10 mouse cellular contexts compared by ENCODE assay signal in genomic region chr5:140772158-140772557, GRCm38 (mm10). TPM values are rescaled to one million over a fixed set of nuclear protein-coding genes. Genes with fewer than 3 reads are reported as not detected.
DNase-seq lines count a peak whose midpoint lies in the region; ATAC-seq lines count a peak whose summit lies in the region.
"Had no signal": no experiment of that assay in that cellular context is flagged by ENCODE, and none has a peak within 500 bp of the region (broad histone marks: within the 10 kb centered on the region; RNA-seq: fewer than 3 reads in every experiment).

No protein-coding gene starts in this region.

- peak overlapping the region; percentile 73 for H3K27ac ChIP-seq in kidney, embryonic 14.5 days (ENCODE audit: low read depth, low read length)
- peak overlapping the region; percentile 86 for H3K27ac ChIP-seq in brown adipose tissue, adult 24 weeks (replicated peaks; ENCODE audit: low read depth, low read length)
- H3K27ac ChIP-seq in hindbrain, embryonic 13.5 days = peak overlapping the region; percentile 77; the same call in 1 of the 2 replicates
- peak overlapping the region; percentile 100 for H3K27ac ChIP-seq in macrophage

- H3K36me3 ChIP-seq in kidney, embryonic 14.5 days (ENCODE audit: control insufficient read depth, insufficient read depth, low read length) = no peaks in the 10 kb centered on the region
- peaks cover 9% of the 10 kb centered on the region for H3K36me3 ChIP-seq in hindbrain, embryonic 13.5 days
- peaks cover 5% of the 10 kb centered on the region; the same call in 1 of the 2 replicates for H3K36me3 ChIP-seq in macrophage (ENCODE audit: inconsistent target)

- H3K4me3 ChIP-seq in kidney, embryonic 14.5 days (ENCODE audit: low read length) = no peak overlapping the region
- H3K4me3 ChIP-seq in brown adipose tissue, adult 24 weeks (ENCODE audit: insufficient read depth, low read depth, low read length) = no peak overlapping the region
- H3K4me3 ChIP-seq in hindbrain, embryonic 13.5 days = no peak overlapping the region
- H3K4me3 ChIP-seq in macrophage (ENCODE audit: inconsistent target) = no peak overlapping the region

- DNase-seq in kidney, postnatal 25 days = no peak
- no peak for DNase-seq in frontal cortex, postnatal 10 days (ENCODE audit: low spot score in 2 of 2)
- DNase-seq in cerebellum, postnatal 36 days = no peak
- no peak for DNase-seq in layer of hippocampus, adult 18-20 months (ENCODE audit: low spot score in 2 of 2)
- DNase-seq: kidney, adult 18-20 months had no signal

- no peaks in the 10 kb centered on the region for H3K9me3 ChIP-seq in kidney, embryonic 14.5 days (ENCODE audit: control insufficient read depth, low read length)
- no peaks in the 10 kb centered on the region for H3K9me3 ChIP-seq in hindbrain, embryonic 13.5 days
- H3K9me3 ChIP-seq: G1E had no signal

- no peak overlapping the region for H3K4me2 ChIP-seq in kidney, embryonic 14.5 days (replicated peaks; ENCODE audit: low read depth, low read length)
- H3K4me2 ChIP-seq in hindbrain, embryonic 13.5 days = no peak overlapping the region

- ATAC-seq in kidney, embryonic 14.5 days (ENCODE audit: low FRiP score, low TSS enrichment) = no peak
- no peak for ATAC-seq in hindbrain, embryonic 13.5 days (ENCODE audit: low FRiP score)

- H3K79me2 ChIP-seq in macrophage (ENCODE audit: inconsistent target) = peaks cover 100% of the 10 kb centered on the region

- peaks cover 34% of the 10 kb centered on the region for H3K4me1 ChIP-seq in kidney, embryonic 14.5 days (ENCODE audit: control insufficient read depth, insufficient read depth, low read length)
- peaks cover 23% of the 10 kb centered on the region for H3K4me1 ChIP-seq in brown adipose tissue, adult 24 weeks (ENCODE audit: control insufficient read depth, insufficient read depth, insufficient read length, low read length)
- H3K4me1 ChIP-seq in hindbrain, embryonic 13.5 days (replicated peaks) = peaks cover 56% of the 10 kb centered on the region

- 51% methylated on average over 7 of the region's 7 CpGs for WGBS in kidney, embryonic 14.5 days
- 74% methylated on average over 7 of the region's 7 CpGs for WGBS in hindbrain, embryonic 13.5 days
- 11% methylated on average over 6 of the region's 7 CpGs for WGBS in macrophage (ENCODE audit: missing documents)

- H3K9ac ChIP-seq in kidney, embryonic 14.5 days (ENCODE audit: low read depth, low read length) = no peak overlapping the region
- H3K9ac ChIP-seq in hindbrain, embryonic 13.5 days = no peak overlapping the region

- H3K27me3 ChIP-seq in kidney, embryonic 14.5 days (ENCODE audit: control insufficient read depth, insufficient read depth, low read length) = no peaks in the 10 kb centered on the region
- H3K27me3 ChIP-seq in hindbrain, embryonic 13.5 days = no peaks in the 10 kb centered on the region

RNA-seq across cellular contexts. Expression of gene Amz1, which starts 48.2 kb away (rescaled TPM):
- polyA plus RNA-seq in kidney, embryonic 14.5 days (2014; fragmentation: Nextera tagmentation; extraction: Ambion mirVana) = 1.1 and 1.5 TPM in 2 replicates
- polyA plus RNA-seq in brown adipose tissue, adult 24 weeks (2012; ENCODE audit: insufficient read depth, insufficient read length, missing spikeins) = 0.63 TPM in 1 of 2 replicates, not detected in the other
- 2.2 and 2.7 TPM in 2 replicates for polyA plus RNA-seq in hindbrain, embryonic 13.5 days (2015; fragmentation: Nextera tagmentation; extraction: Ambion mirVana)
- total RNA-seq in macrophage (2018; cell fraction: chromatin; rRNA removed) = 100 to 1,000 TPM in 3 of 26 experiments, 10 to 100 TPM in 18, 1 to 10 TPM in 5; 7.1 to 116 (median 24.0) TPM
- 10 to 100 TPM in 13 of 26 experiments, 1 to 10 TPM in 13; 2.6 to 36.5 (median 11.7) TPM for total RNA-seq in macrophage (2018; cell fraction: cytosol; rRNA removed)
- total RNA-seq in macrophage (2018; cell fraction: nucleus; rRNA removed) = 100 to 1,000 TPM in 2 of 26 experiments, 10 to 100 TPM in 18, 1 to 10 TPM in 6; 5.8 to 126 (median 25.2) TPM
- polyA plus RNA-seq in macrophage (2018) = 10.9 to 24.7 TPM (median 13.4 TPM) in 3 replicates
- 10 to 100 TPM; 12.1 to 15.0 TPM for total RNA-seq in layer of hippocampus, adult 18-20 months (2021)

RNA-seq across cellular contexts. Expression of gene Gna12, which starts 58.1 kb away (rescaled TPM):
- 20.4 and 22.1 TPM in 2 replicates for polyA plus RNA-seq in kidney, embryonic 14.5 days (2014; fragmentation: Nextera tagmentation; extraction: Ambion mirVana)
- polyA plus RNA-seq in brown adipose tissue, adult 24 weeks (2012; ENCODE audit: insufficient read depth, insufficient read length, missing spikeins) = 44.5 and 61.4 TPM in 2 replicates
- polyA plus RNA-seq in hindbrain, embryonic 13.5 days (2015; fragmentation: Nextera tagmentation; extraction: Ambion mirVana) = 11.9 and 12.1 TPM in 2 replicates
- 10 to 100 TPM in 20 of 26 experiments, 1 to 10 TPM in 6; 5.5 to 38.3 (median 15.9) TPM for total RNA-seq in macrophage (2018; cell fraction: chromatin; rRNA removed)
- 100 to 1,000 TPM in 13 of 26 experiments, 10 to 100 TPM in 13; 58.7 to 194 (median 95.9) TPM for total RNA-seq in macrophage (2018; cell fraction: cytosol; rRNA removed)
- total RNA-seq in macrophage (2018; cell fraction: nucleus; rRNA removed) = 10 to 100 TPM; 25.6 to 92.0 (median 47.5) TPM
- polyA plus RNA-seq in macrophage (2018) = 97.9 to 155 TPM (median 121 TPM) in 3 replicates
- total RNA-seq in layer of hippocampus, adult 18-20 months (2021) = 10 to 100 TPM; 86.2 to 95.6 TPM
